Mouse (Mus musculus): ENCODE measurements around the gene Blvrb. TPM values are rescaled to one million over a fixed set of nuclear protein-coding genes. Genes with fewer than 3 reads are reported as not detected.
A peak's percentile ranks its signal among the peaks of the same experiment; 100 is the strongest.

The Blvrb gene
- polyA plus RNA-seq, 1 experiment from 2014 or later = 97.3 TPM

DNA sequence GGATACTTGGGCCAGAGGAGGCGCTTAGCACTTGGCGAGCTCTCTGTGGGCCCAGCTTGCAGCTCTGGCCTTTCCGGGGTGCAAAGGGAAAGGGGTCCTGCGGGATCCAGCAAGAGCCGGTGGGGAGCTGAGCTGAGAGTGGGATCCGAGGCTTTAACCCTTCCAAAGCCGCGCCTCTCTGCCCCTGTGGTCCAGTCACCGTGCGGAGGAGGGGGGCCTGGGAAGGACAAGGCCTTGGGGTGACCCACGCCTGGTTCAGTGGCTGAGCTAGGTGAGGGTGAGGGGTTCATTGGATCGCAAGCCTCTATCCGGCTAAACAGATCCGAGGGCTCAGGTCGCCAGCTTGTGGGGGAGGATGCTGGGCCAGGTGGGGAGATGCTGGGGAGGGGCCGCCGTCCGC lies 1.7 kb upstream of the Blvrb start:
- H3K4me3 ChIP-seq (ENCODE audit: low read depth, low read length) = peak overlapping the region; percentile 40
- DNase-seq (ENCODE audit: low spot score) (no peak), ATAC-seq (ENCODE audit: low FRiP score, low TSS enrichment) (no peak)
- TF ChIP-seq CTCF (IDR thresholded peaks at IDR 0.05; ENCODE audit: low read depth) (no peak), EP300 (optimal IDR thresholded peaks at IDR 0.05) (no peak)
- H3K27ac ChIP-seq (replicated peaks) = no peak overlapping the region
- no peaks in the 10 kb centered on the region for H3K36me3 ChIP-seq (ENCODE audit: control insufficient read depth, insufficient read depth, low read length)
- peak overlapping the region; percentile 86 for H3K4me2 ChIP-seq (replicated peaks; ENCODE audit: low read depth)
- no peaks in the 10 kb centered on the region for H3K9me3 ChIP-seq (ENCODE audit: control insufficient read depth, low read length)
- H3K4me1 ChIP-seq (replicated peaks; ENCODE audit: control insufficient read depth, insufficient read depth) = peaks cover 3% of the 10 kb centered on the region; the same call in 1 of the 2 replicates
- H3K27me3 ChIP-seq (ENCODE audit: control insufficient read depth, insufficient read depth, low read length) = no peaks in the 10 kb centered on the region
- H3K9ac ChIP-seq (ENCODE audit: low read length) = peak overlapping the region; percentile 65
- 12% methylated on average over 16 of the region's 18 CpGs for WGBS

DNA sequence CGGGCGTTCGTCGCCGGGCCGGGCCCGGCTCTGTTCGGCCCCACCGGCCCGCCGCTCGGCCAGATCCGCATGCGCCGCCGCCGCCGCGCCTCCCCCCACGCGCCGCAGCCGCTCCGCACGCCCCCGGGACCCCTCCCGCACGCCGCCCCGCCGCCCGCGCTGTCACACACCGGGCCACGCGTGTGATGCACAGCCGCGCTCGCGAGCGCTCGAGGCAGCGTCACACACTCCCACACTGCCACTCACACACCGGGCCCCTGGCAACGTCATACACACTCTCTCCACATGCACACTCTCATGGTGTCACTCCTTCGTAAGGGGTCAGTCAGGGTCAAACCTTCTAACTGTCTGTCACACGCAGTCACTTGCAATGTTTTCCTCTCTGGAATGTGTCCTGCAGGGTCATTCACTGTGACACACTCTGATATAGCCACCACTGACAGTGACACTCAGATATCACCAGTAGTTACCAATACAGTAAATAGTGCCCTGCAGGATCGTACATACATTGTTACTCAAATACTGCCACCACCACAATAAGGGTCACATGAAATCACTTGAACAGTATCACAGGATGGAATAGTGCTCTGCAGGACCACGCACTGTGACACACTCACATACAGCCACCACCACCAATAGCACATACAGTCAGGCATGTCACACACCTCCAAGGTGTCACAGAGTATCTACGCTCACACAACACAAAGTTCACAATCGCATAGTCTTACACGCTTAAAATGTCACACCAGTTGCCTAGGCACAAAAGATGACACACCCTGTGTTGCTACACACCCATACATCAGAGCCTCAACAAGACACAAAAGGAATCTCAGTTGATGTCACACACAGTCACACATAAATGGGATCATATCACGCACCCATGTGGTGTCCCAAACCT lies 1.0 kb upstream of the Blvrb start:
- Histone ChIP-seq H3K4me1 (replicated peaks; ENCODE audit: control insufficient read depth, insufficient read depth) (peaks cover 3% of the 10 kb centered on the region; the same call in 1 of the 2 replicates), H3K27ac (replicated peaks) (no peak overlapping the region), H3K9ac (ENCODE audit: low read length) (peak overlapping the region; percentile 65), H3K27me3 (ENCODE audit: control insufficient read depth, insufficient read depth, low read length) (no peaks in the 10 kb centered on the region), H3K4me3 (ENCODE audit: low read depth, low read length) (peak overlapping the region; percentile 40), H3K9me3 (ENCODE audit: control insufficient read depth, low read length) (no peaks in the 10 kb centered on the region), H3K4me2 (replicated peaks; ENCODE audit: low read depth) (peak overlapping the region; percentile 86), H3K36me3 (ENCODE audit: control insufficient read depth, insufficient read depth, low read length) (no peaks in the 10 kb centered on the region)
- WGBS = 15% methylated on average over 19 of the region's 53 CpGs
- no peak for TF ChIP-seq CTCF (IDR thresholded peaks at IDR 0.05; ENCODE audit: low read depth)
- TF ChIP-seq EP300 (optimal IDR thresholded peaks at IDR 0.05) = no peak
- peak; percentile 12; the same call in 1 of the 2 replicates for ATAC-seq (ENCODE audit: low FRiP score, low TSS enrichment)
- DNase-seq (ENCODE audit: low spot score) = peak; percentile 51

DNA sequence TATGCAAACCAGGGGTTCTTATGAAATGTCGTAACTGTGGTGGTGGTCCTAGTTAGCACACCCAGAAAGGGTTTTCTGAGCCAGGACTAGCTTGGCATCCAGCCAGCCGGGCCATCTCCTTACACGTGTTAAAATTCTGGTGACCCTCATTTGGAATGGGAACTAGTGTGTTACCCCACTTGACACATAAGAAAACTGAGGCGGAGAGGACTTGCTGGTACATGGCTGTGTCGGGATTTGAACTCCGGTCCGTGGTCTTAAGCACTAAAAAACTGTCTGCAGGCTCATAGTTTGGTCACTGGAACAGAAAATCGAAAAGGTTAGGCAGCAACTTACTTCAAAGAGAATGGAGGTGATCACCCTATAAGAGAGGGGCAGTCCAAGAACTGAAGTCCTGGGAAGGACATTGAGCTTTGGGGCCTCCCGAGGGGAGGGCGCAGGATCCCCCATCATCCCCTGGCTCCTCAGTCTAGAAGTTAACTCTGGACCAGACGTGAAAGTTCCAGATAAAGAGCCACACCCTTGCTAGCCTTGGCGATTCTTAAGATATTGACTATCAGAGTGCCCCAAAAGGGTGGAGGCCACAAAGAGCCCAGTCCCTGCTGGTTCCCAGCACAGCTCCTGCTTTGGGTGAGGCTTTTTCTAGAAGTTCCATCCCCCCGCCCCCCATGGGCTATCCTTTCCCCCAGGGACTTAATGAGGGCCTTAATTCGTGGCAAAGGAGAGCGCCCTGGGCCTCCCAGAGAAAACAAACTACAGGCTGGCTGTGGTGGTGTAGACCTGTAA lies 836 bp downstream of the Blvrb start:
- no peaks in the 10 kb centered on the region for H3K9me3 ChIP-seq (ENCODE audit: control insufficient read depth, low read length)
- 44% methylated on average over 15 of the region's 15 CpGs for WGBS
- DNase-seq (ENCODE audit: low spot score) = peak; percentile 40

DNA sequence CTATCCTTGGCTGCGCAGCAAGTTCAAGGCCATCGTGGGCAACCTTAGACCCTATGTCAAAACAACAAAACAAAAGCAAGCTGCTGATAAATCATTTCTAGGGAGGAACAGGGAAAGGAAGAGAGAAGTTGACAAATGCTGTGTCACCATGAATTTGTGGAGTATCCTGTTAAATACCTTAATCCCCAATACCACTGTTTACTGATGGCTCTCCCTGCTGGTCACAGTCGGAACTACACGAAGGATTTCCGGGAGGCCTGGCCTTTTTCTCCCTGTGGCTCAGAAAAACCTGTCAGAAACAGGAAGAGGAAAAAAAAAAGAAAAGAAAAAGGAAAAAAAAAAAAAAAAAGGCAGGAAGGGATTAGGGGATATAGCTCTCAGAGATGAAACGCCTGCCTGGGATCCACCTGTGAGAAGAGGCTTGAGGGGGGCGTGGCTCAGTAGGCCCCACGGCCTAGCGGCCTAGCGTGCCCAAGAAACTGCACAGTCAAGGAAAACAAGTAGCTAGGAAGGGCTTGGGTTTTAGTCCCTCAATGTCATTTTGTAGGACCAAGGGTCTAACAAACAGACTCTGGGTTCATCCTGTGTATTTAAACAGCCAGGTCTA lies 1.6 kb downstream of the Blvrb start:
- Histone ChIP-seq H3K9me3 (ENCODE audit: control insufficient read depth, low read length) (no peaks in the 10 kb centered on the region), H3K9ac (ENCODE audit: low read length) (no peak overlapping the region), H3K27ac (replicated peaks) (peak overlapping the region; percentile 81), H3K27me3 (ENCODE audit: control insufficient read depth, insufficient read depth, low read length) (no peaks in the 10 kb centered on the region), H3K36me3 (ENCODE audit: control insufficient read depth, insufficient read depth, low read length) (no peaks in the 10 kb centered on the region), H3K4me3 (ENCODE audit: low read depth, low read length) (no peak overlapping the region), H3K4me2 (replicated peaks; ENCODE audit: low read depth) (peak overlapping the region; percentile 95), H3K4me1 (replicated peaks; ENCODE audit: control insufficient read depth, insufficient read depth) (peaks cover 3% of the 10 kb centered on the region; the same call in 1 of the 2 replicates)
- ATAC-seq (ENCODE audit: low FRiP score, low TSS enrichment) (no peak), DNase-seq (ENCODE audit: low spot score) (peak; percentile 86)
- 48% methylated on average over 10 of the region's 10 CpGs for WGBS
- peak; percentile 78 for TF ChIP-seq CTCF (IDR thresholded peaks at IDR 0.05; ENCODE audit: low read depth)
- no peak for TF ChIP-seq EP300 (optimal IDR thresholded peaks at IDR 0.05)

More for the DNA sequence above, 836 bp downstream of the Blvrb start:
- ATAC-seq (ENCODE audit: low FRiP score, low TSS enrichment) = no peak
- TF ChIP-seq CTCF (IDR thresholded peaks at IDR 0.05; ENCODE audit: low read depth) (no peak), EP300 (optimal IDR thresholded peaks at IDR 0.05) (no peak)
- peaks cover 3% of the 10 kb centered on the region; the same call in 1 of the 2 replicates for H3K4me1 ChIP-seq (replicated peaks; ENCODE audit: control insufficient read depth, insufficient read depth)
- H3K4me3 ChIP-seq (ENCODE audit: low read depth, low read length) = peak overlapping the region; percentile 65
- H3K36me3 ChIP-seq (ENCODE audit: control insufficient read depth, insufficient read depth, low read length) = no peaks in the 10 kb centered on the region
- peak overlapping the region; percentile 95 for H3K4me2 ChIP-seq (replicated peaks; ENCODE audit: low read depth)
- H3K9ac ChIP-seq (ENCODE audit: low read length) = peak overlapping the region; percentile 71
- H3K27ac ChIP-seq (replicated peaks) = peak overlapping the region; percentile 81
- H3K27me3 ChIP-seq (ENCODE audit: control insufficient read depth, insufficient read depth, low read length) = no peaks in the 10 kb centered on the region

DNA sequence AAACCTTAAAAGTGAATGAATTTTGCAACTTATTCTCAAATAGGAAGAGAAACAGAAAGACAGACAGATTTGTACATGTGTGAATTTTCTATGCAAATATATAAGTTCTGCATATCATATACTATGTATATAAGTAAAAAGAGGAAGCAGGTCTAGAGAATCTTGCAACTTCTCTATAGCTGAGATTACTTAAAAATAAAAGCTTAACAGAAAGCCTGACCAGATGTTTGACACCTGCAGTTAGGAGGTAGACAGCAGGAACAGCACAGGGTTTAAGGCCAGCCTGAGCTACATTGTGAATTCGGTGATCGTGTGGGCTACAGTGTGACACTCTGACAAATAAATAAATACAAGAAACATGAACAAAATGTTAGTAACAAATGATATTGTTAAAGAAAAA lies 3.6 kb downstream of the Blvrb start:
- Histone ChIP-seq H3K27ac (replicated peaks) (no peak overlapping the region), H3K9ac (ENCODE audit: low read length) (no peak overlapping the region), H3K9me3 (ENCODE audit: control insufficient read depth, low read length) (no peaks in the 10 kb centered on the region), H3K36me3 (ENCODE audit: control insufficient read depth, insufficient read depth, low read length) (no peaks in the 10 kb centered on the region), H3K4me3 (ENCODE audit: low read depth, low read length) (no peak overlapping the region), H3K4me2 (replicated peaks; ENCODE audit: low read depth) (no peak overlapping the region), H3K27me3 (ENCODE audit: control insufficient read depth, insufficient read depth, low read length) (no peaks in the 10 kb centered on the region), H3K4me1 (replicated peaks; ENCODE audit: control insufficient read depth, insufficient read depth) (no peaks in the 10 kb centered on the region)
- no peak for TF ChIP-seq EP300 (optimal IDR thresholded peaks at IDR 0.05)
- TF ChIP-seq CTCF (IDR thresholded peaks at IDR 0.05; ENCODE audit: low read depth) = no peak
- ATAC-seq (ENCODE audit: low FRiP score, low TSS enrichment) (no peak), DNase-seq (ENCODE audit: low spot score) (no peak)
- 97% methylated on average over 2 of the region's 2 CpGs for WGBS

Measured in stomach, postnatal 0 days (tissue).